Mouse (Mus musculus): ENCODE measurements at regions not wholly inside any gene's neighbourhood (a gene's known extent, or its start where the extent isn't known, plus 50 kb on each side); places are given as distances from the start of the nearest gene placed in this dataset.

DNA sequence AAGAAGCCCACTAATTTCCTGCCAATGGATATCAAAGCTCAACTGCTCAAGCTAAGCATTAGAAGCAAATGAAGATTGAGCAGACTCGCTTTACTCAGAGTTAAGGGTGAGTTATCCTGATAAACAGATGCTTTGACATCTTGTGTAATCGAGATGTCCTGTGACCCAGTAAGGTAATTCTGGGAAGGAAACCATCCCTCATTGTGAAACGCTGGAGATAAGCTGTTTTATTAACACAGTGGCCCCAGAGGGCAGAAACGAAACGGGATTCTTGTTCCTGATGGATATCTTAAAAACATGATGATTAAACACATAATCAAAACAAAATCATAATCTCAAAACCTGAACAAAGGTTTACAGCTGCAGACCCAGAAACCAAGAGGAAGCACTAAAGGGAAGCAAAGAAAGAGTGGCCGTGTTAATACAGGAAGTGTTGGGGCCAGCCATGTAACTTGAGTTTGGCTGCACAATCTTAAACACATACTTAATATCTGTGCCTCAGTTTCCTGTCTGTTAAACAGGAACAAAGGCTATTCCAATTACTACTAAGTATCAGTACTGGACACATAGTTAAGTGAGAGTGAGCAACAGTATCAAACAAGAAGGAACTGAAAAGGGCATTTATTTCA, 184.2 kb downstream of the Gm12728 start:
- DNase-seq, result no peak

DNA sequence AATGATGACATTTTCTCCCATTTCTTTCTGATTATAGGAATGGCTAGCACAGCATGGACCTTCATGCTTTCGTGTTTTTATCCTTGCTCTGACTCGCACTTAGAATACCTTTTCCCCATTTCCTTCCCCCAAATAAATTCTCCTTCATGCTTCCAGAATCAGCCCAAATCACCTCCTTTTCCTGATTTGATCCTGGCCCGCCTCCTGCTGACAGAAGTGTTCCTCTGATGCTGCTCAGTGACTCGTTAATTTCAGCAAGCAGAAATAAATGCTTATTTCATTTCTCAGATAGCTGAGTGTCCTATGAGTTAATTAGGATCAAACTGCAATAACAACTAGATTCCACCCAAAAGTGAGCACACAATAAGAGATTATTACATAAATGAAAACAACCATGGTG, 185.3 kb downstream of the Gm12728 start:
- no peak for DNase-seq

- DNase-seq, result no peak
Observed at GRCm38 (mm10) chr4:105979048-105979447, 189.4 kb downstream of the Gm12728 start.

DNA sequence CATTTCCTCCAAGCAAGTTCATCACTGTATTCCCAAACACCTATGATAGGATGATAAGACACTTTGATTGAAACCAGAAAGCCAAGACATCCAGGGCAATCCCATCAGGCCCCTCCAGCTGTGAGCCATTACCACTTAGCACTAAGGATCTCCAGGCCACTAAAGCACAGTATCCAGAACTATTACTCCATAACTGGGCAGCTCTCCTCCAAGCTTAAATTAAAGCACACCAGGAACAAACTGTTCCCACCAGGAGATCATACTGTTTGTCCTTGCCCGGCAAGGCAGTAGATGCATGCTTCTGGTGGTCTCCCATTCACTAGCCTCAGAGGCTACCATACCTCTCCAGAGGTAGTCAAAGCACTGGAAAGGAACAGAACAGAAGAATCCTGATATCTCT, 193.3 kb downstream of the Gm12728 start:
- DNase-seq, result no peak

- no peak for DNase-seq
Observed at GRCm38 (mm10) chr4:105987963-105988602, 198.4 kb downstream of the Gm12728 start.

DNA sequence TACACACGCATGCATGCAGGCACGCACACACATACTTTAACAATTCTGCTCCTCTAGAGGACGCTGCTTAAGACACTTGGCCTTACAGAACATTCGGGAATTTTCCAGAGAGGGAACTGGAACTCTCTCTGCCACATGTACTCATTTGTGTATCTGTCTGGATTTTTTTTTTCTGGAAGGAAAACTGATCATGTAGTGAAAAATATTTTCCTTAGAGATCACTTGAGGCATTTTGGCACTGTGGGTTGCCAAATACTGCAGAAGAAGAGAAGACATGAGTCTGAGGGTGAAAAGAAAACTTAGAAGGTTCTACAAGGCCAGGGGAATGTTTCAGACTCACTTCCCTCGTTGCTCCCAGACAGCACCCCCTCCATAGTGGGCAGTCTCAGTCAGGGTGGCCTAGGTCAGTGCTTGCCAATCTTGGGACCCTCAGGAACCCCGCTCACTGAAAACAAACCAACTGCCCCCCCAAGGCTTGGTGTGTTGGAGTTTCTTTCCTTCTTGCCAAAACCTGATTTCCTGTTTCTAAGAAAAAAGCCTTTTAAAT, 203.0 kb downstream of the Gm12728 start:
- no peak for DNase-seq

DNA sequence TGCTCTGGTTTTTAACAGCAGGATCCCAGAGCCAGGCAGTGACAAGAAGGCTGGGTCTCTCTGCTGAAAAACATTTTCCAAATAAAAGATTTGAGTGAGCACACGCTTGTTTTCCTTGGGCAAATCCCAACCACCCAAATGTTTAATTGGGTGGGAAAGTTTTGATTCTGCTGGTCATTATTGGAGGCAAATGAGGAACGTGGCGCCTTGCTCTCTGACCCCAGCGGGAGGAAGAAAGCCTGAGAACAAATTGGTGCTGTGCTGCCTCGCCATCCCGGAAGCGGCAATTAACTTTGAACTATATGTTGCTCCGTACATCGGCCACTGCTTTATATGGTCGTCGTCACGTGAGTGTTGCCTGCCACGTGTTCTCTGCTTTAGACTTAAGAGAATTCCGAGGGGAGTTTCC, 204.7 kb downstream of the Gm12728 start:
- no peak for DNase-seq

- no peak for DNase-seq
Observed at GRCm38 (mm10) chr4:105996060-105996459, 206.4 kb downstream of the Gm12728 start.

DNA sequence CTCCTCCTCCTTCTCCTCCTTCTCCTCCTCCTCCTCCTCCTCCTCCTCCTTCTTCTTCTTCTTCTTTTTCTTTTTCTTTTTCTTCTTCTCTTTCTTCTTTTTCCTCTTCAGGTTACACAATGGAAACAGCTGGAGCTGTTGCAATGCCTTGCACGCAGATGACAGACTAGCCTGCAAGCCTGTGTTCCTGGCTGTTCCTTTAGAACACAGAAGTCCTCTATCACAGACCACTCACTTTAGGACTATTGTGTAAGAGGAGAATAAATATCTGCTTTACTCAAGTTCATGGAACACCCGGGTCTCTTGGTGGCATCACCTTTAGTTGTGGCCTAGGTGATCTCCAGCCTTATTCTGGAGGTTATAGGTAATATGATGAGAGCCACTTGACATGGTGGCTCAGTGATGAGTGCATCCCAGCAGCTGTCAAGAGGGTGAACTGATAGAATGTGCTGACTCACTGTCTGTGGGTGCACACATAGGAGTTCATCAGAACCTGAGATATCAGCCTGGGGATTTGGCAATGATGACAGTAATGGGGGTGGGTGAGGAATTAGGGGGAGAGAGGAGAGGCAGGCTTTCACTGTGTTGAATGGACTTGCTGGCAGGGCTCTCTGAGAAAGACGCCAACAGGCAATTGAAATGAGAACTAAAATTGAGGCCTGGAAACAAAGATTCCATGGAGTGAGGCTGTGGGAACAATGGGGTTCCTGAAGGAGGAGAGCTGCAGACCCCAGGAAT, 207.4 kb downstream of the Gm12728 start:
- no peak for DNase-seq

DNA sequence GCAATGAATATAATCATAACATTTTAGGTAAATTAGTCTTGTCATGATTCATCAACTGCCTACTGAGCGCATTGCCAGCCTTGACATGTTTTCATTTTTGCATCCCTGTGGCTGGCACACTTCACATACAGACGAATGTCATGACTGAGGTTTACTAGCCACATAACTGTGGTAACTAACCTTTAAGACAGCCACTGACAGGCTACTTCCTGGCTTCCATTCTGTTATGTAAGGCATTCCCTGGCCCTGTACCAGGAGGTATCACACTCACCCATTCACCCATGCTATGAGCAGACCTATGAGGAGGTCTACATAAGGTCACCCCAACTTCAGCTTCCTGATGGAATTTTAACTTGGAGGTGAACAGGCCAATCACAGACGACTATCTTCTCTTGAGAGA, 212.8 kb downstream of the Gm12728 start:
- DNase-seq, result no peak

DNA sequence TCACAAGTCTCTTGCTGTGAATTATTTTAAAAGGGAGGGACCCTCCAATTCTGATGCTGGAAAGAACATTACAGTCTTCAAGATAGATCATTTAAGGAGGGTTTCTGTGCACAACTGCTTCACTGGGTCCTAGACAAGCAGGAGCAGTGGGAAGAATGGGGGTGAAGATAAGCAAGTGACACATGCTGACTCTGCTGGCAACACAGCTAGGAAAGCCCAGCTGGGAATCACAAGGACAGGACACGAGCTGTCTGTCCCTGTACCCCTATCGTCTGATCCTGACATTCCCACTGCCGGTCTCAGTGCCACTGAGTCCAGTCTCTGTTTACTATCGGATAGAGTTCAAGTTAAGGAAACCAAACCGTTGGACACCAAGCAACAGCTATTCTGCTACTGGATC, 216.3 kb downstream of the Gm12728 start:
- DNase-seq, result no peak

- no peak for DNase-seq
Observed at GRCm38 (mm10) chr4:106007334-106008190, 217.9 kb downstream of the Gm12728 start.

DNA sequence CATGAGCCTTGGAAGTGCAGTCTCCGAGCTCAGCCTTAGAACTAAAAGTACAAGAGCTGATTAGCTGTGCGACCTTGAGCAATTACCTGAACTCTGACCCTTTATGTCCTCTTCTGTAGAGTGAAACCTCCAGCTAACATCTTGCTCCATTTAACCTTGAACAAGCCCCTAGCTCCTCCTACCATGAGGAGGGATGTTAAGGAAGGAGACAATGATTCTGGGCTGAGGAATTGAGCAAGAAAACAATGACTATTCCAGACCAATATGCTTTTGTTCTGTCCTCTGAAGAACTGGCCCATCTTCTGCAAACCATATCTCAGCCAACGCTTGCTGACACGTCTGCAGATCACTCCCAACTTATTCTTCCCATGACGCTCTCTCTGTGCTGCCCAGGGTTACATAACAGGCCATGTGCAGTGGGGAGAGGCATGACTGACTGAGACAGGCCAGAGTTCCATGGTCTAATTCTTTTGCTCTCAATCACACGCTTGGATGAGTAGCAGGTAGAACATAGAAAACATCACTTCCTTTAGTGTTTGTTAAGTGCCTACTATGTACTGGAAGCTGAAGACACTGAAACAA, 227.5 kb downstream of the Gm12728 start:
- DNase-seq, result no peak

GRCm38 (mm10) chr4:106018936-106019335, 229.3 kb downstream of the Gm12728 start:
- DNase-seq, result no peak

GRCm38 (mm10) chr4:106020338-106020737, 230.7 kb downstream of the Gm12728 start:
- DNase-seq, result no peak

- no peak for DNase-seq
Observed at GRCm38 (mm10) chr4:106024591-106024990, 234.9 kb downstream of the Gm12728 start.

DNA sequence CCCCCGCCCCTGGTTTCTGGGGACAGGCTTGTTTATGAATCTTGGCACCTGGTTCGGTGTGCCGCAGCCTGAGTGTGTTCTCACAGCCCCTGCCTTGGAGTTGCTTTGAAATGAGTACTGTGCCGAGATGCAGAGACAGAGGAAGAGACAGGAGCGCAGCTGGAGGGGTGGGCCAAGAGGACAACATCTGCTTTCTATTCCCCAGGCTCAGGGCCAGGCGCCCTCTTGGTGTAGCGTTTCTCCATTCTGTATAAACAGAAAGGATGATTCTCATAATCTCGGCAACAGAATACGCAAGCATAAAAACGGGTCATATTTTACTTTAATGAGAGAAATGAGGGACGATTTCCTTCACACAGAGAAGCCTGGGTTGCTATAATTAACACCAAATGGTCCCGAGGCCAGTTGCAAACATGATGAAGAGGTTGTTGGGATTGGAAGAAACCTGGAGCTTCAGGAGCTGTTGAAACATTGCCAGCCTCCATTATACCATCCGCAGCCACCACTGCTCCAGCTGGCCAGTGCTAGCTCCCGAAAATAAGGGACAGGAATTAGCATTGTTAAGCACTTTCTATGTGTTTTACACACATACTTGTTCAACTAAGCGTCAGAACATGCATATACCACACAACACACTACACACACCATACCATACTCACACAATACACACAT, 236.4 kb downstream of the Gm12728 start:
- no peak for DNase-seq

DNA sequence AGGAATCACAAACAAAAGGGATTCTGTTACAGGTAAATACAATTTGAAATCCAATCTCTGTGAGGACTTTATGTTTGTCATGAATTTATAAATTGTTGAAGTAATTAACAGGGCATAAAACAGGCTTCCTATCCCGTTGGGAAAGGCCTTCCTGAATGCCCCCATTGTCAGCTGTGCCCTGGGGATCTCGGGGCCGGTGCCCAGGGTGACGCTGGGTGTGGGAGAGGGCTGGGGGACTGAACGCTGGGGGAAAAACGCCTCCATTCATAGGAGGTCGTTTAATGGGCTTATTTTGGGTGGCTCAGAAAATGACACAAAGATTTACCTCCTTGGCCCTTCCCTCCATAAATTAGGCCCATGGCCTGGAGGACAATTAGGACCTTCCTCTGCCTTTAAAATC, 250.7 kb downstream of the Gm12728 start:
- DNase-seq, result no peak

DNA sequence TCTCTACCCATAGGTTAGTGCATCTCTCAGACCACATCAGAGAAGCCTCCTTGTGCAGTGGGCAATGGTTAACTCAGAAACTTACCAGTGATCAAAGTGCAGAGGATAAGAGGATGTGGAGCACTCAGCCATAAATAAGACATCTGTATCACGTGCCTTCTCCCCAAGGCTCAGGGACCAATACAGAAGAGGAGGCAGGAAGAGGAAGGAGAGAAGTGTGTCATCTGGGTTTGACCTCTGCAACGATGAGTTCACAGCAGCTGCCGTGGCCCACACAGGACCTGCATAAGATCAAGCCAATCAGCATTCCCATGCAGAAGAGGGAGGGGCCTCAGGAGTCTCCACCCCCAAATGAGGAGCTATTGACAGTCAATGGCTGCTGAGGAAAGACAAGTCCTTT, 252.8 kb downstream of the Gm12728 start:
- no peak for DNase-seq

DNA sequence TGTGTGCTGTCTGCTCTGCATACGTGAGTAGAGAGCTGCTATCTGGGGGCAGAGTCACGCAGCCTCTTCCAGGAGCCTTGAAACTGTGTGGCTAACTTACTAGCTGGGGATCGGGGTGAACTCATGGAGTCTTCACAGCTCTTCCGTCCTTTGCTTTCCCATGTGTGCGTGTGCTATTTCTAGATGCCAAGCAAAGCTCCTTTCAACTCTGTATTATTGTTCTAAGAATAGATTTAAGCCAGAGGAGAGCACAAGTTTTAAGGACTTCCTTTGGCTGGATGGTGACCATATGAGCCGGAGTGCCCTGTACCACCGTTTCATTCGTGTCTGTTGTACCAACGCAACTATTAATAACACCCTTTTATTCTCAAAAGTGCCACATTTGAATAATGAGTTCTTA, 254.0 kb downstream of the Gm12728 start:
- DNase-seq, result no peak

GRCm38 (mm10) chr4:106048053-106048452, 258.4 kb downstream of the Gm12728 start:
- no peak for DNase-seq

DNA sequence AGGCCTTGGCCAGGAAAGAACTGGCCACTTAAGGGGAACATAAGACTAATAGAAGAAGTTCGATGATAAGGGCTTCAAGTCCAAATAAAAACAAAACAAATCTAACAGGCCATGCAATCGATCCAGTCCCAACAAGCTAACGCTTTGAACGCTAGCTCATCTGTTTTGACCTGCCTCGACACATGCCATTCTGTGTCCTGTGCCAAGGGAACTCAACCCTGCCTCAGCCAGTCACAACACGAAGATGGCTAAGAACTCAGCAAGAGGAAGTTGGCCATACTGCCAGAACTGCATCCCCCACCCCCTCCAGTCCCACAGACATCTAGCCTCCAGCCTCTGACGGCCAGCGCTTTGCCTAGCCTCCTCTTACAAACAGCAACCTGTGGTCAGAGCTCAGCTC, 259.1 kb downstream of the Gm12728 start:
- no peak for DNase-seq
